Mouse (Mus musculus) forebrain, embryonic 10.5 days (tissue): ENCODE results near the gene Mical3. TPM values are rescaled to one million over a fixed set of nuclear protein-coding genes. Genes with fewer than 3 reads are reported as not detected.
A peak's percentile ranks its signal among the peaks of the same experiment; 100 is the strongest.
"Not testable (repeated sequence)": the region's sequence is repeated elsewhere in the genome, so short reads cannot be mapped to it uniquely, and the experiment has no call there.

ENCODE experiments used
- DNase-seq: peaks from one replicate; pipeline ENCODE4 v3.0.0-alpha.2; 2017; ENCODE audit warnings: low spot score; ENCODE audit errors: extremely low spot score
- H3K27ac ChIP-seq: fragments of 300-500 bp; sonication (generic); 2 replicates; pipeline ENCODE4 v1.5.1; 2016; ENCODE audit warnings: mild to moderate bottlenecking
- H3K27me3 ChIP-seq: fragments of 300-500 bp; sonication (generic); 2 replicates; pipeline ENCODE4 v1.6.1; 2016; ENCODE audit warnings: mild to moderate bottlenecking; ENCODE audit not compliant: poor library complexity, severe bottlenecking
- H3K36me3 ChIP-seq: fragments of 300-500 bp; sonication (generic); replicated peaks from 2 replicates; pipeline ENCODE4 v1.6.1; 2016; ENCODE audit warnings: mild to moderate bottlenecking, moderate library complexity
- H3K4me1 ChIP-seq: fragments of 300-500 bp; sonication (generic); 2 replicates; pipeline ENCODE4 v1.6.1; 2016
- H3K4me3 ChIP-seq: fragments of 300-500 bp; sonication (generic); 2 replicates; pipeline ENCODE4 v1.5.1; 2016; ENCODE audit warnings: mild to moderate bottlenecking, moderate library complexity
- H3K9me3 ChIP-seq: fragments of 300-500 bp; sonication (generic); 2 replicates; pipeline ENCODE4 v1.6.1; 2016; ENCODE audit warnings: mild to moderate bottlenecking, moderate library complexity
- WGBS: fragments of 180-500 bp; shearing (Covaris S2); methylation state at CpG from one replicate; pipeline ENCODE4 v1.1.7; 2016; 5-methylcytosine and 5-hydroxymethylcytosine counted together
- polyA plus RNA-seq: library from polyadenylated mRNA; unstranded; fragments of >200 nt; fragmentation: Nextera tagmentation; extraction: Ambion mirVana; gene quantifications from 2 replicates; pipeline ENCODE4 v1.2.1, GENCODE M21; 2016

Gene Mical3
- polyA plus RNA-seq, 1 experiment from 2014 or later: 9.0 TPM

- no peak overlapping the region for H3K27ac ChIP-seq
- peaks cover 7% of the 10 kb centered on the region for H3K4me1 ChIP-seq
- no peaks in the 10 kb centered on the region for H3K27me3 ChIP-seq
- peaks cover 29% of the 10 kb centered on the region for H3K36me3 ChIP-seq
- WGBS: 93% methylated on average over 7 of the region's 7 CpGs
- no peaks in the 10 kb centered on the region for H3K9me3 ChIP-seq
- DNase-seq: no peak
- H3K4me3 ChIP-seq: no peak overlapping the region
Observed at GRCm38 (mm10) chr6:120933670-120934069, 197.1 kb downstream of the Mical3 start.

DNA sequence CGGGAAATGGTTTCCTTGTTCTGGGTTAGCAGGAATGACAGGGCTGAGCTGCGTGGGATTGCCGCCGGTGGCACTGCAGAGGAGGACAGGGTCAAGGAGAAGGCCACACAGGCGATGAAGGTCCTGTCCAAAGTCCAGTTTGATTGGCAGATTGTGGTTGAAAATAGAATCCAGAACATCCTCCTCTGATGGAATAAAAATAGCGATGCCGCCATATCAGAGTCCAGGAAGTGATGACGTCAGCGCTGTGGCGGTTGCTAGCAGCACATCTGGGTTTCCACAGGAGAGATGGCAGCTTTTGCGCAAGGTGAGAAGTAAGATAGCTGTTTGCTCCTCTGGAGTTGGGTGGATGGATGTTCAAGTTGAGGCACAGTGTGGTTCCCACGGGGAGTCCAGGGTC lies 198.2 kb downstream of the Mical3 start:
- Histone ChIP-seq H3K4me3 (no peak overlapping the region), H3K27me3 (no peaks in the 10 kb centered on the region), H3K9me3 (no peaks in the 10 kb centered on the region), H3K36me3 (peaks cover 29% of the 10 kb centered on the region), H3K4me1 (no peaks in the 10 kb centered on the region), H3K27ac (no peak overlapping the region)
- no peak for DNase-seq
- 93% methylated on average over 12 of the region's 12 CpGs for WGBS

GRCm38 (mm10) chr6:120930450-120931306 lies 200.1 kb downstream of the Mical3 start:
- no peaks in the 10 kb centered on the region for H3K9me3 ChIP-seq
- no peak overlapping the region for H3K27ac ChIP-seq
- 86% methylated on average over 6 of the region's 6 CpGs for WGBS
- H3K36me3 ChIP-seq: peaks cover 29% of the 10 kb centered on the region
- H3K4me3 ChIP-seq: no peak overlapping the region
- no peaks in the 10 kb centered on the region for H3K27me3 ChIP-seq
- no peaks in the 10 kb centered on the region for H3K4me1 ChIP-seq
- DNase-seq: no peak

GRCm38 (mm10) chr6:120929421-120929820 lies 201.4 kb downstream of the Mical3 start:
- no peaks in the 10 kb centered on the region for H3K4me1 ChIP-seq
- no peak overlapping the region for H3K4me3 ChIP-seq
- H3K27me3 ChIP-seq: no peaks in the 10 kb centered on the region
- DNase-seq: no peak
- no peak overlapping the region for H3K27ac ChIP-seq
- no peaks in the 10 kb centered on the region for H3K9me3 ChIP-seq
- 69% methylated on average over 1 of the region's 1 CpGs for WGBS
- peaks cover 23% of the 10 kb centered on the region for H3K36me3 ChIP-seq

DNA sequence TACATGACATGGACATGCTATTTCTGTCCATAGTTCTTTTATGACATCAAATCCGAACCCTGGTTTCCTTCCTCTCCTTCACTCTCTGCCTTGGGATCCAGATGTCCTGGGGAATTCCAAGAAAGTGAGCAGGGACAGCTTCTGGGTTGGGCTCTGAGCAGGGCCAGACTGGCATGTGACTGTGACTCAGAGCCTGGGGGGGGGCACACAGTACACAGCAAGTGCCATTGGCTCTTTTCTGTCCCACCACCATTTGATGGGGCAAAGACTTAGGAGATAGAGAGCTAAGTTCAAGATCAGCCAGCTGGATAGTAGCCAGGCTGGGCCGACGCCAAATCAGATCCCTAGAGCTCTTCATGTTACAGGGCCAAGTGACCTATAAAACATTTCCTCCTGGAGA lies 203.0 kb downstream of the Mical3 start:
- Histone ChIP-seq H3K27ac (no peak overlapping the region), H3K27me3 (no peaks in the 10 kb centered on the region), H3K4me1 (no peaks in the 10 kb centered on the region), H3K36me3 (peaks cover 11% of the 10 kb centered on the region), H3K9me3 (no peaks in the 10 kb centered on the region), H3K4me3 (no peak overlapping the region)
- DNase-seq: no peak
- 84% methylated on average over 3 of the region's 3 CpGs for WGBS

DNA sequence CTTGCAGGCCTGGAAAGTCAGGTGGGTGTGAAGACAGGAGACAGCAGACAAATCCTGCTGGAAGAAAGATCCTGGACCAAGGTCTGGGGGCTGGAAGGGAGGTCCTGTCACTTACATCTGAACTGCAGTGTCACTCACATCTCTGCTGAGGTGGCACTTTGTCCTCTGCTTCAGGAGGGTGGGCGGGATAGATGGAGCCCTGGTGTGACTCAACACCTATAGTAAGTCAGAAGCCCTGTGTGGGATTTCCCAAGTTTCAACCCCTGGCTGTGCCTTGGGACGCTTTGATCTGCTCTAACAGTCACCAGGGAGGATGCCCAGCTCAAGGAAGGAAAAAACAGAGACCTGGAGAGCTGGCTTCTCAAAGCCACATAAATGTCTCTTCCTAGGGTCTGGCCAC lies 203.9 kb downstream of the Mical3 start:
- Histone ChIP-seq H3K4me3 (no peak overlapping the region), H3K27ac (no peak overlapping the region), H3K4me1 (no peaks in the 10 kb centered on the region), H3K9me3 (no peaks in the 10 kb centered on the region), H3K27me3 (no peaks in the 10 kb centered on the region), H3K36me3 (peaks cover 2% of the 10 kb centered on the region)
- 71% methylated on average over 2 of the region's 2 CpGs for whole genome bisulfite sequencing
- no peak for DNase-seq

- not testable (repeated sequence) for H3K4me1 ChIP-seq, H3K36me3 ChIP-seq, H3K9me3 ChIP-seq, H3K4me3 ChIP-seq, DNase-seq, H3K27me3 ChIP-seq, H3K27ac ChIP-seq
- WGBS: 79% methylated on average over 2 of the region's 2 CpGs
Observed at GRCm38 (mm10) chr6:120924791-120925321, 205.9 kb downstream of the Mical3 start.

GRCm38 (mm10) chr6:120917975-120918374 lies 212.8 kb downstream of the Mical3 start:
- H3K36me3 ChIP-seq: no peaks in the 10 kb centered on the region
- no peak overlapping the region for H3K27ac ChIP-seq
- H3K4me3 ChIP-seq: no peak overlapping the region
- peaks cover 19% of the 10 kb centered on the region for H3K27me3 ChIP-seq
- 72% methylated on average over 3 of the region's 3 CpGs for WGBS
- H3K4me1 ChIP-seq: peaks cover 27% of the 10 kb centered on the region
- H3K9me3 ChIP-seq: no peaks in the 10 kb centered on the region
- DNase-seq: no peak

DNA sequence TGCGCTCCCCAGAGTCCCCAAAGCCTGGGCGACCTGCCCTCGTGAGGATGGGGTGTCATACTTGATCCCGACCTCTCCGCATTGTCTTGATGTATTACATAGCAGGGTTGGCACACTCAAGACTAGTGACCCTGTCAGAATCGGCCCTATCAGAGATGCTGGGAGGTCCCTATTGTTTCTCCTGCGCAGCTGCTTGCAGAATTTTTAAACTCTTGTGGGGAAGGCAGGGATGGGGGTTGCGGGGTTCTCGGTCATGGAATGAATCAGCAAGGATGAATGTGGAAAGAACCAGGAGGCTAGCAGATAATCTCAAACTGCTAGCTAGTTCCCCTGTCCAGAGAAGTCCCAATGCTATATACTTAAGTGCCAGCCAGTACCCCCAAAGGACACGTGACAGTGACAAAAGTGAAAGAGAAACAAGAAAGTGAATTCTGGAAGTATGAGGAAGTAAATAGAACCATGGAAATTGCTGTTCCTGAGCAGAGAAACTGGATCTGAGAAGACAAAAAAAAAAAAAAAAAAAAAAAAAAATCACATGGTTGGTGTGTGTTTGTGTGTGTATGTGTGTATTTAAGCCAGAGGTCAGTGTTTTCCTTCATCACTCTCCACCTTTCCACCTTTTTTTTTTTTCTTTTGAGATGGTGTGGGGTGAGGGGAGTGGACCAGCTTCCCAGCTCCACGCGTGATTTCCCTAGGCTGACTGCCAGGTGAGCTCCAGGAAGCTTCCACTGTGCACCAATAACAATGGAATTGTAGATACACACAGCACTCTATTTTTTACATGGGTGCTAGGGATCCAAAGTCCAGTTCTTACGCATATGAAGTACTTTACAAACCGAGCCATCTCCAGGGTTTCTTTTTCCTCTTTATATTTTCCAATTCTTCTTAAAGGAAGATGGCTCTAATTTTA lies 213.6 kb downstream of the Mical3 start:
- Histone ChIP-seq H3K27me3 (peaks cover 19% of the 10 kb centered on the region), H3K4me3 (peak overlapping the region; percentile 81), H3K4me1 (peaks cover 28% of the 10 kb centered on the region), H3K27ac (peak overlapping the region; percentile 78)
- WGBS: 27% methylated on average over 11 of the region's 14 CpGs
- H3K9me3 ChIP-seq, DNase-seq, H3K36me3 ChIP-seq: not testable (repeated sequence)

GRCm38 (mm10) chr6:120916074-120916971 lies 214.5 kb downstream of the Mical3 start, which contains the start of gene Bid:
Gene Bid (minus strand): TSS chr6:120916853.
- H3K9me3 ChIP-seq: no peaks in the 10 kb centered on the region
- DNase-seq: peak; percentile 86
- H3K27me3 ChIP-seq: peaks cover 19% of the 10 kb centered on the region
- peak within 1 kb of the TSS; percentile 78 for H3K27ac ChIP-seq
- peaks cover 28% of the 10 kb centered on the region for H3K4me1 ChIP-seq
- 1% methylated on average over 66 of the region's 67 CpGs for WGBS
- peak within 1 kb of the TSS; percentile 81 for H3K4me3 ChIP-seq
- H3K36me3 ChIP-seq: no peaks in the 10 kb centered on the region

GRCm38 (mm10) chr6:120915649-120915975 lies 215.2 kb downstream of the Mical3 start:
- no peaks in the 10 kb centered on the region for H3K9me3 ChIP-seq
- no peak overlapping the region for H3K27ac ChIP-seq
- H3K36me3 ChIP-seq: no peaks in the 10 kb centered on the region
- peaks cover 28% of the 10 kb centered on the region for H3K4me1 ChIP-seq
- no peak for DNase-seq
- 25% methylated on average over 2 of the region's 2 CpGs for WGBS
- peaks cover 19% of the 10 kb centered on the region for H3K27me3 ChIP-seq
- peak overlapping the region; percentile 81 for H3K4me3 ChIP-seq
